Mouse (Mus musculus): Measurements from ENCODE around the gene Odf2. TPM values are rescaled to one million over a fixed set of nuclear protein-coding genes. Genes with fewer than 3 reads are reported as not detected.

The Odf2 gene
- polyA plus RNA-seq, 1 experiment, result 264 TPM

- no peak overlapping the region for H3K27ac ChIP-seq (ENCODE audit: insufficient read depth, low read length)
- peaks cover 24% of the 10 kb centered on the region for H3K4me1 ChIP-seq (ENCODE audit: control insufficient read depth, insufficient read depth, low read length)
- WGBS, result 84% methylated on average over 5 of the region's 5 CpGs
- TF ChIP-seq POLR2A (IDR thresholded peaks at IDR 0.05; ENCODE audit: borderline replicate concordance, insufficient read depth, low read length) (no peak), CTCF (IDR thresholded peaks at IDR 0.05; ENCODE audit: borderline replicate concordance, insufficient read depth, low read depth, low read length) (no peak)
- DNase-seq, result no peak
- H3K27me3 ChIP-seq (ENCODE audit: control insufficient read depth, insufficient read depth, low read length), result no peaks in the 10 kb centered on the region
- no peak overlapping the region for H3K4me3 ChIP-seq (replicated peaks; ENCODE audit: insufficient read depth, low read depth, low read length)
Measured at GRCm38 (mm10) chr2:29926542-29926941, 37.5 kb downstream of the Odf2 start.

DNA sequence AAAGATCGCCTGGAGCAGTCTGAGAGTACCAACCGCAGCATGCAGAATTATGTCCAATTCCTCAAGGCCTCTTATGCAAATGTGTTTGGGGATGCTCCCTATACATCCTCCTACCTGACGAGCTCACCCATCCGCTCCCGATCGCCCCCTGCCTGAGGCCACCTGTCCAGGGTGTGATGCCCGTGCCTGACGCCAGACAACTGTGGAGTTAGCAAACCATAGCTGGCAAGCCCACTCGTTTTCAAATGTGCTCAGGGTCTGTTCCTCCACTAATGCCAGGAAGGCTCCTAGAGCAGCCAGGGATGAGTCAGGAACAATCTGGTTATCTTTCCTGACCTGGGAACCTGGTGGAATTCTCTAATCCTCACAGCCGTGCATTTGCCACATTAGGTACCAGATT lies 41.5 kb downstream of the Odf2 start:
- Histone ChIP-seq H3K4me3 (replicated peaks; ENCODE audit: insufficient read depth, low read depth, low read length) (peak overlapping the region; percentile 16), H3K4me1 (ENCODE audit: control insufficient read depth, insufficient read depth, low read length) (peaks cover 32% of the 10 kb centered on the region), H3K27ac (ENCODE audit: insufficient read depth, low read length) (peak overlapping the region; percentile 92), H3K27me3 (ENCODE audit: control insufficient read depth, insufficient read depth, low read length) (no peaks in the 10 kb centered on the region)
- 12% methylated on average over 10 of the region's 10 CpGs for WGBS
- no peak for TF ChIP-seq POLR2A (IDR thresholded peaks at IDR 0.05; ENCODE audit: borderline replicate concordance, insufficient read depth, low read length)
- peak; percentile 65; the same call in 1 of the 2 replicates for TF ChIP-seq CTCF (IDR thresholded peaks at IDR 0.05; ENCODE audit: borderline replicate concordance, insufficient read depth, low read depth, low read length)
- peak; percentile 97 to 100 for DNase-seq

DNA sequence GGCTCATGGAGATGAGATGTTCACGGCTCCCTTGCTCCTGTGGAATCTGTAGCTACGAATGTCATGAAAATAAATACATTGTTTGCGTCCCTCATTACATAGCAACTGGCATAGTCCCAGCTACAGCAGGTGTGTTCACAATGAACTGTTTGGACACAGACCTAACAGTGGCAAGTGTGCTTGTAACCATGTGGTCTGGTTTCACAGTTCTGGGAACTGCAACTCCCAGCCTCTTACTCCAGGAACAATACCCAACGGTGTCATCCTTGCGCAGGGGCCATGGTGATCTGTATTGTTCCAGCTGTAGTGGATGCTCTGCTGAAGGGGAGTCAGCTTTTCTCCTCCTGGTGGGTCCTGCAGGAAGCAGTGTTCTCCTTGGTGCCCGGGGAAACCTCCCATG lies 42.2 kb downstream of the Odf2 start:
- H3K27me3 ChIP-seq (ENCODE audit: control insufficient read depth, insufficient read depth, low read length), result no peaks in the 10 kb centered on the region
- peak overlapping the region; percentile 91 for H3K27ac ChIP-seq (ENCODE audit: insufficient read depth, low read length)
- TF ChIP-seq CTCF (IDR thresholded peaks at IDR 0.05; ENCODE audit: borderline replicate concordance, insufficient read depth, low read depth, low read length), result 0 out of 2 replicates have a peak, but pooled peaks have one; percentile 4
- TF ChIP-seq POLR2A (IDR thresholded peaks at IDR 0.05; ENCODE audit: borderline replicate concordance, insufficient read depth, low read length), result no peak
- 15% methylated on average over 6 of the region's 6 CpGs for WGBS
- peaks cover 35% of the 10 kb centered on the region for H3K4me1 ChIP-seq (ENCODE audit: control insufficient read depth, insufficient read depth, low read length)
- DNase-seq, result peak; percentile 42 to 47
- H3K4me3 ChIP-seq (replicated peaks; ENCODE audit: insufficient read depth, low read depth, low read length), result no peak overlapping the region

GRCm38 (mm10) chr2:29934906-29935599 lies 46.0 kb downstream of the Odf2 start, which contains the start of gene Gle1:
TSS of gene Gle1 (plus strand) at chr2:29935426.
- 0 out of 2 replicates have a peak within 1 kb of the TSS, but pooled peaks have one; percentile 31 for H3K27ac ChIP-seq (ENCODE audit: insufficient read depth, low read length)
- 4% methylated on average over 44 of the region's 44 CpGs for WGBS
- H3K27me3 ChIP-seq (ENCODE audit: control insufficient read depth, insufficient read depth, low read length), result no peaks in the 10 kb centered on the region
- peak within 1 kb of the TSS; percentile 65 for H3K4me3 ChIP-seq (replicated peaks; ENCODE audit: insufficient read depth, low read depth, low read length)
- DNase-seq, result peak; percentile 94 to 96
- peaks cover 29% of the 10 kb centered on the region for H3K4me1 ChIP-seq (ENCODE audit: control insufficient read depth, insufficient read depth, low read length)
- TF ChIP-seq CTCF (IDR thresholded peaks at IDR 0.05; ENCODE audit: borderline replicate concordance, insufficient read depth, low read depth, low read length), result peak; percentile 33; the same call in 1 of the 2 replicates
- peak; percentile 74; the same call in 1 of the 2 replicates for TF ChIP-seq POLR2A (IDR thresholded peaks at IDR 0.05; ENCODE audit: borderline replicate concordance, insufficient read depth, low read length)

DNA sequence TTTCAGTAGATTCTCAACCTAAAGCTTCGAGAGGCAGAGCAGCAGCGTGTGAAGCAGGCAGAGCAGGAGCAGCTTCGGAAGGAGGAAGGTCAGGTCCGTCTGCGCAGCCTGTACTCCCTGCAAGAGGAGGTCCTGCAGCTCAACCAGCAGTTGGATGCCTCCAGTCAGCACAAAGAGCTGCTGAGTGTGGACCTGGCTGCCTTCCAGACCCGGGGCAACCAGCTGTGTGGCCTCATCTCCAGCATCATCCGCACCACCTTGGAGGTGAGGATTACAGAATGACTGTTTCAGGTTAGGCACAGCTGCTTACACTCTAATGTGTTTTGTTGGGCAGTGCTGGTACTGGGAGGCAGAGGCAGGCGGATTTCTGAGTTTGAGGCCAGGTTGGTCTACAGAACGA lies 51.1 kb downstream of the Odf2 start:
- H3K27ac ChIP-seq (ENCODE audit: insufficient read depth, low read length), result no peak overlapping the region
- H3K4me1 ChIP-seq (ENCODE audit: control insufficient read depth, insufficient read depth, low read length), result peaks cover 8% of the 10 kb centered on the region
- no peak for TF ChIP-seq POLR2A (IDR thresholded peaks at IDR 0.05; ENCODE audit: borderline replicate concordance, insufficient read depth, low read length)
- no peak for TF ChIP-seq CTCF (IDR thresholded peaks at IDR 0.05; ENCODE audit: borderline replicate concordance, insufficient read depth, low read depth, low read length)
- DNase-seq, result no peak
- WGBS, result 83% methylated on average over 9 of the region's 9 CpGs
- H3K27me3 ChIP-seq (ENCODE audit: control insufficient read depth, insufficient read depth, low read length), result no peaks in the 10 kb centered on the region
- H3K4me3 ChIP-seq (replicated peaks; ENCODE audit: insufficient read depth, low read depth, low read length), result no peak overlapping the region

- TF ChIP-seq POLR2A (IDR thresholded peaks at IDR 0.05; ENCODE audit: borderline replicate concordance, insufficient read depth, low read length) (no peak), CTCF (IDR thresholded peaks at IDR 0.05; ENCODE audit: borderline replicate concordance, insufficient read depth, low read depth, low read length) (no peak)
- peak in 1 of 2 experiments; percentile 62 for DNase-seq
- H3K4me1 ChIP-seq (ENCODE audit: control insufficient read depth, insufficient read depth, low read length), result peaks cover 8% of the 10 kb centered on the region
- no peak overlapping the region for H3K27ac ChIP-seq (ENCODE audit: insufficient read depth, low read length)
- no peak overlapping the region for H3K4me3 ChIP-seq (replicated peaks; ENCODE audit: insufficient read depth, low read depth, low read length)
- 39% methylated on average over 7 of the region's 7 CpGs for WGBS
- H3K27me3 ChIP-seq (ENCODE audit: control insufficient read depth, insufficient read depth, low read length), result no peaks in the 10 kb centered on the region
Measured at GRCm38 (mm10) chr2:29940826-29941225, 51.8 kb downstream of the Odf2 start.

GRCm38 (mm10) chr2:29944723-29945122 lies 55.7 kb downstream of the Odf2 start:
- DNase-seq, result no peak
- Histone ChIP-seq H3K27me3 (ENCODE audit: control insufficient read depth, insufficient read depth, low read length) (no peaks in the 10 kb centered on the region), H3K4me3 (replicated peaks; ENCODE audit: insufficient read depth, low read depth, low read length) (no peak overlapping the region), H3K27ac (ENCODE audit: insufficient read depth, low read length) (no peak overlapping the region), H3K4me1 (ENCODE audit: control insufficient read depth, insufficient read depth, low read length) (peaks cover 4% of the 10 kb centered on the region)
- TF ChIP-seq CTCF (IDR thresholded peaks at IDR 0.05; ENCODE audit: borderline replicate concordance, insufficient read depth, low read depth, low read length) (no peak), POLR2A (IDR thresholded peaks at IDR 0.05; ENCODE audit: borderline replicate concordance, insufficient read depth, low read length) (no peak)
- WGBS, result 91% methylated on average over 1 of the region's 1 CpGs

- no peak for TF ChIP-seq CTCF (IDR thresholded peaks at IDR 0.05; ENCODE audit: borderline replicate concordance, insufficient read depth, low read depth, low read length)
- TF ChIP-seq POLR2A (IDR thresholded peaks at IDR 0.05; ENCODE audit: borderline replicate concordance, insufficient read depth, low read length), result no peak
- Histone ChIP-seq H3K4me3 (replicated peaks; ENCODE audit: insufficient read depth, low read depth, low read length) (no peak overlapping the region), H3K27me3 (ENCODE audit: control insufficient read depth, insufficient read depth, low read length) (no peaks in the 10 kb centered on the region), H3K27ac (ENCODE audit: insufficient read depth, low read length) (no peak overlapping the region), H3K4me1 (ENCODE audit: control insufficient read depth, insufficient read depth, low read length) (no peaks in the 10 kb centered on the region)
- DNase-seq, result no peak
- 40% methylated on average over 5 of the region's 5 CpGs for WGBS
Measured at GRCm38 (mm10) chr2:29948896-29949295, 59.9 kb downstream of the Odf2 start.

Measured in cerebellum, adult 2 months (tissue).